Mouse (Mus musculus) granulocyte monocyte progenitor cell, adult 5-6 weeks (primary cell): ENCODE measurements at regions not wholly inside any gene's neighbourhood (a gene's known extent, or its start where the extent isn't known, plus 50 kb on each side); places are given as distances from the start of the nearest gene placed in this dataset.
A peak's percentile ranks its signal among the peaks of the same experiment; 100 is the strongest.

Experiments used
- ATAC-seq: replicated peaks from 2 replicates; pipeline ENCODE4 v1.8.0; 2016; ENCODE audit warnings: mild to moderate bottlenecking, moderate TSS enrichment, inconsistent platforms; ENCODE audit not compliant: poor library complexity, severe bottlenecking

DNA sequence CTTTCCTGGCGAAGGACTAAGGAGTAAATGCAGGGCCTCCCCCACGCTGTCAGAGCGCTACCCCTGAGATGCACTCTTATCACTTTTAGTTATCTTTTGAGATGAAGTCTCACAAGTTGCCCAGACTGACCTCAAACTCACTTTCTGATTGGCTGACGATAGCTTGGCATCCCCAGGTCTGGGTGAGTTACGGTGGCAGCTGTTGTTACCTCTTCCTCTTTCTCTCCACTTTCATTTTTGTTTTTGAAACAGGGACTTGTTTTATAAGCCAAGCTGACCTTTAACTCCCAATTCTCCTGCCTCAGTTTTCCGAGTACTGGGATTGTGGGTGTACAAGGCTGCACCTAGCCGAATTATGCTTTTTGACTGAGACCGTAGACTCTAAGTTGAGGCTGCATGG, 53.0 kb upstream of the Tcf7l2 start:
- peak; percentile 81 for ATAC-seq

DNA sequence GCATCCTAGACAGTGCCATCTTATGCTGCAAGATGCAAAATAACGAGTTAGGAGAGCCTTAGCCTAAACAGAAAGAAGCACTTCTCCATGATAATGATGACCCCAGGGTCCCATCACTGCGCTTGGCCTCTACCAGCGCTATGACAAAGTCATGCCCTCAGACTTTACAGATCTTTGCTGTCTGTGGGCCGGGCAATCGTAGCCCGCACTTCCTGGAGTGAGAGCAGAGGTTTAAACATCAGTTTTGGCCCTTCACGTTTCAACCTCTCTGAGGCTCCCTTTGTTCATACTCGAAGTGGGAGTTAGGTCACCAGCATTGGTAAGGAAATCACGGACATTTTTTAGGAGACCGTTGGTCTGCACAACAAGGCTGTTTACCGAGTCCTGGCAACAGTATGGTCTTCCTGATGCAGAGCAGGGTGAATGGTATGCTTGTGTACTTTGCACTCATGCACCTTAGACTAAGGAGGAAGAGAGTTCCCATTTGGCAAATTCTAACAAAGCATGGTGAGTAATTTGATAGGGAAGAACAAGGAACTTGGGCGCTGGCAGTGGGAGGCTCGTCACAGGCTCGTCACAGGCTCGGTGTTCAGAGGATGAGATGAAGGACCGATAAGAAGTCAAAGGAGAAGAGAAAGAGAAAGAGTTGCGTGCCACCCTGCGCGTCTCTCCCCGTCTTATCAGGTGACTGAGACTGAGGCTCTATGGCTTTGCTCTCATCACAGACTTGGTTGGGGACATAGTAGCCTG, 52.2 kb upstream of the Tcf7l2 start:
- ATAC-seq = no peak
